Mouse (Mus musculus): Measurements from ENCODE around the gene Kcnj9.

Kcnj9 gene

DNA sequence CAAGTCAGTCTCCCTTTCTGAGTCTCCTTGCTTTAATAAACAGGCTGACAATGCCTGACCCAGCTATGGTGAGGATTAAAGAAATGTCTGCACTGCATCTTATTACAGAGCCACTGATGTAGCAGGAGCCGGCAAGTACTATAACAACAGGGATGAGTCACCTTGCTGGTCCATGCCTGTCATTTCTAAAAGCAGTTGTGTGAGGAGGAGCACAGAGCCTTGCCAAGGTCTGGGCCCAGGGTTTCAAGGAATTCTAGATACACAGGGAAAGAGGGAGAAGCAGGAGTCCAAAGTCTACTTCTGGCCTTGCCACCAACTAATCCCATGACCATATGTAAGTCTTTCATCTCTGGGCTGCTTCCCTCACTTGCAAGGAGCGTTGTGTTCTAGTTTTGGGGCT lies 36.2 kb downstream of the Kcnj9 start:
- DNase-seq (ENCODE audit: low read depth, low spot score), result peak; percentile 80

- DNase-seq (ENCODE audit: low read depth, low spot score), result no peak
Measured at GRCm38 (mm10) chr1:172289617-172289946, 39.5 kb downstream of the Kcnj9 start.

DNA sequence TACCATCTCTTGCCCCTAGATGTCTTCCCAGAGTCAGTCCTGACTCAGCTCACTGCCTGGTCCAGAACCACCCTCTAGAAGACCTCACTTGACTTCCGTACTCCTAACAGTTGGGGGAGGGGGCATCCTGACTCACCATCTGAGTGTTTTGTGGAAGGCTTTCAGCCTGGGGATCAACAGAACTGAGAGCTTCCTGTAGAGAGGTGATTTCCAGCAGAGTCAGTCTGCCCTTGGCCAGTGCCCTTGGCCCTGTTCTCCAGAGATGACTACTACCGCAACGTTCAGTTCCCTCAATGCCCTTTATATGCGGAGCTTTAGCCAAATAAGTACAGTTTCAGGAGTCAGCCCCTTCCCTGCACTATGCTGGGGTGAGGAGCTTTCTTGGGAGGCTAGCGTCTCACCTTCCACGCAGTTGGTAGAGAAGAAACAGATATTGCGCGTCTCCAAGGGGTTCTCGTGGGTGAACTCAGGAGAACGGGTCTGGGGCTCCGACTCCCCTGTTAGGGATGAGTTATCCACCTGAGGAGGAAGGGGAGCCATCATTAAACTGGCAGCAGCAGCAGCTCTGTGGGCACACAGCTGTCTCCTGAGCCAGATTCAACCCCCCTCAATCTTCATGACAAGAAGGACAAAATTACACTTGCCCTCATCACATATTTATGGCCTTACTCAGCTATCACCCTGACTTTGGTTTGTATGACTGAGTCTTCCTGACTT lies 40.1 kb downstream of the Kcnj9 start:
- no peak for DNase-seq (ENCODE audit: low read depth, low spot score)

- no peak for DNase-seq (ENCODE audit: low read depth, low spot score)
Measured at GRCm38 (mm10) chr1:172286740-172287139, 42.4 kb downstream of the Kcnj9 start.

DNA sequence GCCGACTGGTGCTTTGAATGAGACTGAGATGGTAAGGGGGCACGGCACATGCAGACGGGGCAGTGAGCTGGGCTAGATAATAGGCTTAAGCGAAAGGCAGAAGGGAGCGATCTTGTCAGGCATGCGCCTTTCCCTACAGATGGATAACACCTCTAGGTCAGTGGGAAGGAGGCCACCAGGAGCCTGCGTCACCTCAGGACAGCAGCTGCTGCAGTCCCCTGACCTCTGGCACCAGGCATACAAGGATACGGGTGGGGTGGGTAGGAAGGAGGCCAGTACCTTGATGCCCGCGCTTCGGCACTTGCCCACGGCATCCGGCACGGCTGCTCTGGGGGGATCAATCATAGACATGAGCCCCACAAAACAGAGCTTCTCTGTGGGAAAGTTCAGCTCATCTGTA lies 44.9 kb downstream of the Kcnj9 start:
- DNase-seq (ENCODE audit: low read depth, low spot score), result no peak

DNA sequence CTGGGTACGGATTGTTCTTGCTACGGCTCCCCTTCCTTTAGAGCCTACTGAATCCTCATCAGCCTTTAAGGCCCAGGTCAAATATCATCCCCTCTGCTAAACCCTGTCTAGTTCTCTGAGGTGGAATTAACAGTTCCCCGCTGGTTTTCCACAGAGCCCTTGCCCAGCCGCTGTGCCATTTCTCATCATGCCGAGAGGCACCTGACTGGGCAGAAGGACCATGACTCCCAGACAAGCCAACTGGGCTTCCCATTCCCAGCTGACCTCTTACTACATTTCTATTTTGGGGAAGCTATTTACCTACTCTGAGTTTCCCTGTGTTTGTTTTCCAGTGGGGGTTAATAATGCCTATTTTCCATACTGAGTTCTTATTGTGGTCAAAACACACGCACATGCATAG lies 46.0 kb downstream of the Kcnj9 start:
- DNase-seq (ENCODE audit: low read depth, low spot score), result no peak

DNA sequence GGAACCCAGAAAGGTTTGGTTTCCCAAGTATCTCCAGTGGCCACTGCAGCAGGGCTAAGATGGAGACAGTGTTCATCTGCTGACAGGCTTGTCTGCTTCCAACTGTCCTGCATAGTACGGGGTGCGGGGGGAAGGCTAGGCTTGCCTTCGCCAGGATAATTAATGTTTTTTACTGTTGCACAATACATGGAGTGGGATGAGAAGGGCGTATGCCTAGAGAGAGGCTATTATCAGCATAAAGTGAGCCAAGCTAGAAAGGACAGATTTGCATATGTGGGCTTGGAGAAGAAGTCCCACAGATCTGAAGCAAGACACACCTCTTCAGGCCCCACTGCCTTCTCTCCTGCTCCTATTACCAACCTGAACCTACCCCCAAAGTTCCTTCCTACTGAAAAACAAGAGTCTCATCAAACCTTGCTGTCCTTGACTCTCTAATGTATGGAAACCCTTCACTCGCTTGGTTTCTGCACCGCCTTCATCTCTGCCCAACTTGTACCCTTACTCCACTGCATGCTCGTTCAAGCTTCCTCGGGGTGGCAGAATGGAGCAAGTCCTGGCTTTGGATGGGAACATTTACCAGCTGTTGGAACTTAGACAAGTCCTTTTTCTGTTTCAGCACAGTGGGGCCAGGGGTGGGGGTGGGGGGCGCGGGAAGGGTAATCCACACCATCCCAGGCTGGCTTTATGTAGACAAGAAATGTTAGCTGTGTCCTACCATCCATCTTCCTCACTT lies 47.4 kb downstream of the Kcnj9 start:
- DNase-seq (ENCODE audit: low read depth, low spot score), result peak; percentile 74

- DNase-seq (ENCODE audit: low read depth, low spot score), result peak; percentile 60
Measured at GRCm38 (mm10) chr1:172279768-172280509, 49.2 kb downstream of the Kcnj9 start.

DNA sequence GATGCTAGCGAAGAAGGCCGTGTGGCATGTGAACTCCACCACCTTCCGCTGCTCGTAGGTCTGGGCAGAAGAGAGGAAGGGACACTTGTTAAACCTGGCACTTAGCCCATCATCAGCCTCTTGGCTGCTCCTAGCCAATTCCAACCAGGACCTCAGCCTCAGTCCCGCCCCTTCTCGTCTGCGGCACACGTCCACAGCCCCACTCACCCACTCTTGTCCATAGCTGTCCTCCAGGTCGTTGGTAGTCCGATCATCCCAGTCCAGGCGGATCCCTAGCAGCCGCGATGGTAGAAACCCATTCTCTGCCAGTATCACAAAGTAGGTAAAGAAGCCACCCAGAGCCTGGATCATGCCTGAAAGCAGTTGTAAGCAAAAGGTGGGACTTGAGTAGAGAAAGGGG lies 50.8 kb downstream of the Kcnj9 start:
- no peak for DNase-seq (ENCODE audit: low read depth, low spot score)

DNA sequence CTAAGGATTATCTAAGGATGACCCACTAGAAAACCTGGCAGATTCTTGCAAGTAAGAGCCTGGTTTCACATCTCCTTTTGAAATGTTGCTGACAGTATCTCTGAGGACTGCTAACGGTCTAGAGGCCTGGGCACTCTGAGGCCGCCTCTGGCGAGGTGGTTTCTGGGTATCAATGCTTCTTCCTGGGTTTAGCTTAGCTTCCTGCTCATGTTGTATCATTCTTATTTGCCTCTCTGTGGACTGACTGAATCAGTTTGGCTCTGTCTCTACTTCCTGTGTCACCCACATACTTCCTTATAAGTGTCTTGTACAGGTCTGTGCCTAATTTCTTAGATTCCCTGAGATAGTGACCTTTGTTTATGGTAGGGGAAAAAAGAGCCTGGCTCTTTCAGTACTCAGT lies 51.9 kb downstream of the Kcnj9 start:
- DNase-seq (ENCODE audit: low read depth, low spot score), result no peak

GRCm38 (mm10) chr1:172274547-172274946 lies 54.6 kb downstream of the Kcnj9 start:
- DNase-seq (ENCODE audit: low read depth, low spot score), result no peak

- no peak for DNase-seq (ENCODE audit: low read depth, low spot score)
Measured at GRCm38 (mm10) chr1:172274116-172274515, 55.0 kb downstream of the Kcnj9 start.

DNA sequence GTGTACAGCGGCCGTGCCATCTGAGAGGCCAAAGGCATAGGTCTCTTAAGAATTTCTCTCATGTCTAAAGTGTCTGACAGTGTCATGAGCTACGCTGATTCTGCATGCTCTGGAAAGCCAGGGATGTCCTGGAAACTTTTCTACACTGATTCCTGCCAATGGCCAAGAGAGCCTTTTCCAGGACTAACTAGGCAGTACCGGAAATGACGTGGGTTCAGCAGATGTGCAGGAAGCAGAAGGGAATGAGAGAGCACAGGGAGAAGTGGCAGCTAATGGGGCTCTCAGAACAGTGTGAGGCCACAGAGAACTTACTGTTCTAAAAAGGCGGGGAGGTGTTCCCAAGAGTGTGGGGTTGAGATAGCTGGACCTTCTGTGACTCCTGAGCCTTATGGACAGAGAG lies 55.7 kb downstream of the Kcnj9 start:
- no peak for DNase-seq (ENCODE audit: low read depth, low spot score)

DNA sequence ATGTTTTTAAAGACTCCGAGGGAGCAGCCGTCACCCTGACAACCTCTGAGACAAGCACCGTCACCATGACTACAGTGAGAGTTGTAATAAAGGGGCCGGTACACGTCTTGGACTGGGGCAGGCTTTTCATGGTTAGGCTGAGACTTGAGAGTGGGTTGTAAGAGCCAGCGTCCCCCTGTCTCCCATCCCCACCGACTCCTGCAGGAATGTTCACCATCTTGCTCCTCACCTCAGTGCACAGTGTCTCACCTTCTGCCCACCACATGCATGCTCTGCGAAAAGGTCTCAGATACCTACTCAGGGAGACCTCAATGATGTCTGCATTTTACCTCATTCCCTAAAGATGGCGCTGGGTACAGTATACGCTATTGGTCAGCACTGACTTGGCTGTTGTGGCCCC lies 57.4 kb downstream of the Kcnj9 start:
- DNase-seq (ENCODE audit: low read depth, low spot score), result no peak

DNA sequence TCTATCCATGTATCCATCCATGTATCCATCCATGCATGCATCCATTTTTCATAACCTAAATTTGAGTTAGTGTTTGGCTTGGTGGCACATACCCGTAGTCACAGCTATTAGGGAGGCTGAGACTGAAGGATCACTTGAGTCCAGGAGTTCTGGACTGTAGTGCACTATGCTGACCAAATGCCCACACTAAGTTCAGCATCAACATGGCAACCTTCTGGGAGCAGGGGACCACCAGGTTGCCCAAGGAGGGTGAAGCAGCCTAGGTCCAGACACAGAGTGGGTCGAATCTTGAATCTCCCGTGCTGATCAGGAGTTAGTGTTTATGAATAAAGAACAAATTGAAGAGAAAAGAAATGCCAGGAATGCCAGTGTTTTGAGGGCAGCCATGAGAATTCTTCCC lies 57.9 kb downstream of the Kcnj9 start:
- no peak for DNase-seq (ENCODE audit: low read depth, low spot score)

Data from brain, adult 2 months (tissue).